Mouse (Mus musculus): Measurements from ENCODE around the gene Gm12394. TPM values are rescaled to one million over a fixed set of nuclear protein-coding genes. Genes with fewer than 3 reads are reported as not detected.

Gm12394 gene
- total RNA-seq (2023), result not detected

GRCm38 (mm10) chr4:42856671-42857070 is at the start of gene Gm12394:
Gene Gm12394 (minus strand): TSS chr4:42856771.

GRCm38 (mm10) chr4:42874134-42874533 is 17.6 kb upstream of the Gm12394 start, which contains the start of gene Fam205c:
Gene Fam205c (minus strand): TSS chr4:42874234.

GRCm38 (mm10) chr4:42853788-42854187 is 2.8 kb downstream of the Gm12394 start, which contains the start of gene Fam205a1:
Gene Fam205a1 (minus strand): TSS chr4:42853888.

GRCm38 (mm10) chr4:42773893-42774292 is 82.7 kb downstream of the Gm12394 start, which contains the start of gene Ccl21a:
Gene Ccl21a (minus strand): TSS chr4:42773993.

GRCm38 (mm10) chr4:42756477-42756876 is 100.1 kb downstream of the Gm12394 start, which contains the start of gene Ccl19:
Gene Ccl19 (minus strand): TSS chr4:42756577.

GRCm38 (mm10) chr4:42735245-42735644 is 121.3 kb downstream of the Gm12394 start, which contains the start of gene 4930578G10Rik:
Gene 4930578G10Rik (plus strand): TSS chr4:42735545.

Other genes starting within 250 kb of the Gm12394 start
- gene Gm10591, start 244.6 kb downstream of the Gm12394 start, total RNA-seq (2023), result not detected
- gene Gm2564, start 227.1 kb downstream of the Gm12394 start, total RNA-seq (2023), result not detected
- gene Ccl27b, start 201.5 kb downstream of the Gm12394 start, total RNA-seq (2023), result not detected
- gene Il11ra2, start 194.9 kb downstream of the Gm12394 start, total RNA-seq (2023), result not detected
- gene 4930578G10Rik, start 121.2 kb downstream of the Gm12394 start, total RNA-seq (2023), result not detected
- gene Ccl19, start 100.2 kb downstream of the Gm12394 start, total RNA-seq (2023), result not detected
- not detected for gene Ccl21a, start 82.8 kb downstream of the Gm12394 start, total RNA-seq (2023)
- gene Fam205a1, start 2.9 kb downstream of the Gm12394 start, total RNA-seq (2023), result not detected
- gene Fam205c, start 17.5 kb upstream of the Gm12394 start, total RNA-seq (2023), result not detected
- gene Phf24, start 59.9 kb upstream of the Gm12394 start, total RNA-seq (2023), result not detected
- gene Dnajb5, start 93.0 kb upstream of the Gm12394 start, total RNA-seq (2023), result 10 to 100 TPM; 30.5 to 36.6 TPM
- gene 1700022I11Rik, start 112.8 kb upstream of the Gm12394 start, total RNA-seq (2023), result 1 to 10 TPM in 1 of 2 experiments, not detected in 1; 1.2 TPM
- 100 to 1,000 TPM; 107 to 119 TPM for gene Vcp, start 143.7 kb upstream of the Gm12394 start, total RNA-seq (2023)
- 10 to 100 TPM; 34.4 to 36.7 TPM for gene Fancg, start 153.7 kb upstream of the Gm12394 start, total RNA-seq (2023)
- gene Pigo, start 169.0 kb upstream of the Gm12394 start, total RNA-seq (2023), result 10 to 100 TPM; 35.7 to 37.4 TPM
- 10 to 100 TPM; 80.4 to 84.8 TPM for gene Stoml2, start 174.9 kb upstream of the Gm12394 start, total RNA-seq (2023)
- 10 to 100 TPM; 20.0 to 24.6 TPM for gene Fam214b, start 189.4 kb upstream of the Gm12394 start, total RNA-seq (2023)
- gene Unc13b, start 202.2 kb upstream of the Gm12394 start, total RNA-seq (2023), result under 1 TPM; 0.33 to 0.96 TPM